Mouse (Mus musculus): Measurements from ENCODE around the gene Dap.

DNA sequence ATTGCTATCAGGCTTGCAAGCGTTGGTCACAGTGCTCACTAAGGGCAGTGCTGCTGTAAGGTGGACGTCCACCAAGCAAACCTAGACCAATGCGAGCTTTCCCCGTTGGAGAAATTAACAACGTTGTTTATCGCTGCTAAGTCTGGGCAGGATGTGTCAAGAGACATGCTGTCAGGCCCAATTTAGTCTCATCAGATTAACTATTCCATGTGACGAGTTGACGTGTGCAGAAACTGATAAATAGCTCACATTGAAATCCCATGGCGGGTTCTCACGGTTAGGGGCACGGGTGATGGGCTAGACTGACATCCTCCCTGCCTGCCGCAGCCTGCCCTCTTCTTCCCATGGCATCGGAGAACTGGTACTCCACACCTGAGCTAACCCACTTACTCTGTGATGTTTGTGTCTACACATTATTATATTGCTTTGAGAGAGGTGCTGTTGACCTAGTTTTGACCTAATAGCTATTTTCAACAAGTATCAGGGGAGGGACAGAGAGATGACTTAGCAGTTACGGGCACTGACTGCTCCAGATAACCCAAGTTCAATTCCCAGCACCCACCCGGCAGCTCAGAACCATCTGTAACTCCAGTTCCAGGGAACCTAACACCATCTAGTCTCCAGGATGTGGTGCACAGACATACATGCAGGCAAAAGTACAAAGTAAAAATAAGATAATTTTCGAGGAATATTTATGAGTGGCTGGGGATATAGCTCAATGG lies 28.6 kb downstream of the Dap start:
- TF ChIP-seq CTCF (IDR thresholded peaks at IDR 0.05; ENCODE audit: low read depth, low read length) (no peak), POLR2A (IDR thresholded peaks at IDR 0.05; ENCODE audit: borderline replicate concordance, low read depth, low read length) (no peak)
